Mouse (Mus musculus): ENCODE results near the gene Gm1604a.
"Not testable (repeated sequence)": the region's sequence is repeated elsewhere in the genome, so short reads cannot be mapped to it uniquely, and the experiment has no call there.

The Gm1604a gene

DNA sequence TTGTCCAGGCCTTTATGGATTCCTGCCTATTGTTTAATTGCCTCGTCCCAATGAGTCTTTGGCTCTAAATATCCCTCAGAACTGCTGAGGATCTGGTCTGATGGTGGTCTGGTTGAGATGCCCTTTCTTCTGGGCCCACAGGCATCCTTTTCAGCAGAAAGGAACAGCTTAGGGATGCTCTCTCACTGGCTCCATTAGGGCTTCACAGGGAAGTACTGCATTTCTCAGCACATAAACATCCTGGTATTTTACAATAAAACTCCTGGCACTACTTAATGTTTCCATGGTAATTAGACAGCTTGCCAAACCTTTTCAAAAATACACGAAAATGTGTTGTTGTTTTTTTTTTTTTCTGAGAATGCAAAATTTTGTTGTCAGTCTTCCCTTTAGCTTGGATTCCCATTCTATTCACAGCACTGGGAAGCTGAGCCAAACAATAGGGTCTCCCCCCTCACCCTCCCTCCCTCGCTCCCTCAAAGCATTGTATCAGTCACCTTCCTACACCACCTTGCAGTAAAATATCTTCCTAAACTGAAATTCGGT lies 43.7 kb downstream of the Gm1604a start:
- not testable (repeated sequence) for DNase-seq (ENCODE audit: low read depth, low spot score)

DNA sequence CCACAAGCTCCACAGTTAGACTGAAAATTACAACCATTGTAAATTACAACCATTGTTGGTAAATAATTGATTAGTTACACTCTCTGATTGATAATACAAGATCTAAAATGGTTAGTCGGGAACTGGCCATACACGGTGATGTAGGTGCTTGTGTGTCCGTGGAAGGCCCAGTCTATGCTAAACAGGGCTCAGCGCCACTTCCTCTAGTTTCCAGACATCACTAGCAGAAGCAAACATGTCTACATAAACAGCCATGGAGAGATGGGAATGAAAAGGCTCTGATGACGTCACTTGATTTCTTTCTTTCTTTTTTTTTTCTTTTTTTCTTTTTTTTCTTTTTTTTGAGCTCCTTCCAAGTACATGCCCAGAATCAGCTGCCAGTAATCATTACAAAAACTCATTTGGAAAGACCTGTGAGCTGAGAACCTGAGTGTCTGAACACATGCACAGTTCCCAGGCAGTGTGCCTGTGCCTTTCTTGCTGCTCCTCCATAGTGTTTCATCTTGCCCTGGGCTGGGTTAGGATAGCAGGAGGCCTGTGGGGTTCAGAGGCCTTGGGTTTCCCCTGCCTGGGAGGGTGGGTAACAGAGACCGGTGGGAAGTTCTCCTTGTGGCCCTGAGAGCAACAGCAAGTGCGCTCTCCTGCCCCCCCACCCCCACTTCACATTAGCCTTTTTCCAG lies 44.3 kb downstream of the Gm1604a start:
- DNase-seq (ENCODE audit: low read depth, low spot score), result not testable (repeated sequence)

DNA sequence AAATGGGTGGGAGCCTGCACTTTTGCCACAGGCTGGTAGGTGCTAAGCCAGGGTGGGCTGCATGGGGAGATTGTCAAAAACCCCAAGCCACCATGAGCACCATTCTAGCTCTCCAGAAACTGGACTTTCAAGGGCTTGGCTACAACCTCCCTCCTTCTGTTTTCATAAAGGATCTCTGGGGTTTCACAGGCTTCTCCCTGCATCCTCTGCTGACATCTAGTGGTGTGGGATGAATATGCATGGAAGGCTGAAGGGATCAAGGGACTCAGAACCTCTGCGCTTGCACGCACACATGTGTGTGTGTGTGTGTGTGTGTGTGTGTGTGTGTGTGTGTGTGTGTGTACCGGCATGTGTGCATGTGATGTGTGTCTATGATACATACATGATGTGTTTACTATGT lies 49.1 kb downstream of the Gm1604a start:
- DNase-seq (ENCODE audit: low read depth, low spot score), result not testable (repeated sequence)

DNA sequence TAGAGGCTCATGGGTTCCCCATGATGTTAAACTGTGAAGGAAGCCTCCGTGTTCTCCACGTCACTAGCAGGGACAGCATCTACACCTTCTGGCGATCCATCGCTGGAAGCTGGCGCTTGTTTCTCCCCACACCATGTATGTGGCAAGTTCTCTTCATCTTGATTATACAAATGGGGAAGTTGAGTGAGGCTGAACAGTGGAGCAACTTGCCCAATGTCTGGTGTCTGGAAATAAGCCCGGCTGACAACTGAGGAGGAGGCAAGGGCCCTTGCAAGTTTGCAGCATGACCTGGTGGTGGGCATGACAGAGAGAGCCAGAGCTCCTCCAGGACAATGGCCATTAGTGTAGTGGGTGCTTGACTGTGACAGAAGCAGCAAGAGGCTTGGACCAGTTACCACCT lies 50.2 kb downstream of the Gm1604a start:
- DNase-seq (ENCODE audit: low read depth, low spot score), result not testable (repeated sequence)

DNA sequence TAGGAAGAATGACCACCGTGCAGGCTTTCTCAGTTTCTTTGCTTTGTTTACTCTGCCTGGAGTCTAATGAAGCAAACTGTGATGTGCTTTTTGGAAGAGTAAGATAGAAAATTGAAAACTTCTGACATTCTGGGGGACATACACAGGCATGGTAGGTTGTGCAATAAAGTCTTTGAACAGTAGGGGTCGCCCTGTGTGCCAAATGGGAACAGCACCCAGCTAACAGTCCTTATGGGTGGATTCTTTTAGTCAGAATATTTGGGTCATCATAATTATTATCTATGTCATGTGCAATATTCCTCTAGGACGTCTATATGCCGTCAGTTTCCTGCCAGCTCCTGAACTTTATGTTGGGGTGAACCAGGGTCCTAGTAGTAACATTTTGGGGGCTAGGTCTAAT lies 54.2 kb downstream of the Gm1604a start:
- DNase-seq (ENCODE audit: low read depth, low spot score), result not testable (repeated sequence)

DNA sequence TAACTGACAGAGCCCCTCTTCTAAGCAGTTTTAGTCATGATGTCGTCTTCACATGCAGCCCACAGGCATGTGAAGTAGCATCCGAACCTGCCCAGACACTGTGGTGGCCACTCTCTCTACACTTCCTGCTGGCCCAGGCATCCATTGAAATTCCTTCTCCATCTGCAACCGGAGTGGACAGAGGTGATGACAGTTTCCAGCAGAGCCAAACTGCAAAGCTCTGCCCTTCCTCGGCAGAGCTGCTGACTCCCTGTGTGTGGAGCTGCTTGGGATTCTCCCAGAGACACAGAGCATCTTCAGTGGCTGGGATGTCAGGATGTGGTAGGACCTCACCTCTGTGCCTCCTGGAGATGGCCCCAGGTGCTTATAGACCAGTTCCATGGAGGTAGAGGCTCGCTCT lies 59.2 kb downstream of the Gm1604a start:
- not testable (repeated sequence) for DNase-seq (ENCODE audit: low read depth, low spot score)

DNA sequence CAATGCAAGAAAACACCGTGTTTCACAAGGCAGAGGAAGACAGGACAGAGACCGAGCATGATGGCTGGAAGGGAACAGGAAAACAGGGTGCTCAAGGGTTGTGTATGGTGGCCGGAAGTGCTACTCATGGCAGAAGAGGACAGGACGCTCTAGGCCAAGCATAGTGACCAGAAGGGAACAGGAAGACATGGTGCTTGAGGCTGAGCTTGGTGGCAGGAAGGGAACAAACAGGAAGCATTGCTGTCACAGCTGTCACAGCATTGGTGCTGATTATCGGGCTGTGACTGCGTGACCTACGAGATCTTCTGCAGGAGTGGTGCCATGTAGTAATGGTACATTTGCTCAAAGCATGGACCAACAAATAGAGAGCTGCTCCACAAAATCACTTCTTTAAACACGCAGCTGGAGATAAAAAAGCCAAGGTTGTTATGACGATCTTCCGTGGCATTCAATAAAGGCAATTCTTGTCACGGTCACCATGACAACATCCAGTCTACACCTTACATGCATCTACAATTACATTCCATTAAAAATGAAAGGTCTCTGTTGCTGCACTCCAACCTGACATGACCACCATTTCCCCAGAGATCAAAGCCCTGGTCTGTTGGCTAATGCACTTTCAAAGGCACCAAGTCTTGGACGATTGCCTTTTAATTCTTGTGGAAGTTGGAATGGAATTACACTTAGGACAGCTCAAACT lies 60.3 kb downstream of the Gm1604a start:
- not testable (repeated sequence) for DNase-seq (ENCODE audit: low read depth, low spot score)

DNA sequence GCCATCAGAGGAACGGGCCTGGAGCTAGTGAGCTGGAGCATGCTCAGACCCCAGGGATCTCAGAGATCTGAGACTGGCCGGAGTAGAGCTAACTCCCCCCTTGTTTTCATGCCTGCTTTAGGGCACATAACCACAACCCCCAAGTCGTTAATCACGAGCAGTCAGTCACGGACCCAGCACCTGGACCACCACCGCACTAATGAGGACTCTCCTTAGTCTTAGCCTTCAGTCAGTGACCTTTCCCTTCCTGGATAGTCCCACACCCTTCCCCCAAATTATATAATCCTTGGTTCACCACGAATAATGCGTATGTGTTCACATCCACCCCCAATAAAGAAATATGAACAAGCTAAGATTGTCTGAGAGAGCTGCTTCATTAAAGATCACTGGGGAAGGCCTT lies 61.5 kb downstream of the Gm1604a start:
- DNase-seq (ENCODE audit: low read depth, low spot score), result not testable (repeated sequence)

DNA sequence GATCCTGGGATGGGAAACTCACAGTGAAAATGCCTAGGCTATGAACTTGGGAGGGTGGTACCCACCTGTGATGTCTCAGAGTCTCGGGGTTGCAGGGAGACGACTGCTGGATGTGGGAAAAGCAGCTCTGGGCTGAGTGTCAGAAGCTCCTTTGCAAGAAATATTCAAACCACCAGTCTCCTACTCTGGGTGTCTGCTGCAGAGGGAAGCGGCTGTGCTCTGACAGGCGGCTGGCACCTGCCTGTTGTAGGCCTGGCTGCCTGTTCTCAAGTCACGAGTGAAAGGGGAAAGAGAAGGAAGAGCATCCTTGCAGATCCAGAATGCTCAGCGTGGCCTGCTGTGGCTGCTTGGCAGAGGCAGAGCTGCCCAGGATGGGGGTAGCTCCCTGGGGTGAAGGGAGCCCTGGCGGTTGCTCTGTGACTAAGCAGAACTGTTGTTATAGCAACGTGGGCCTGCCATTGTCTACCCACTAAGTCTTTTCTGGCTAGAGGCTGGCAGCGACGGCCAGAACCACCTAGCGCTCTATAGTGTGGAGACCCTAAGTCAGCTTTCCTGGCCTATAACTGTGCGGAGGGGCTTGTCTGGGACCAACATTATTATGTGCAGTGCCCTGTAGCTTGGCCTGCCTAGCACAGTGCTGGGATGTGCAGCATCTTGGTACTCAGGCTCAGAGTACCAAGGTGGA lies 72.6 kb downstream of the Gm1604a start:
- DNase-seq (ENCODE audit: low read depth, low spot score), result not testable (repeated sequence)

DNA sequence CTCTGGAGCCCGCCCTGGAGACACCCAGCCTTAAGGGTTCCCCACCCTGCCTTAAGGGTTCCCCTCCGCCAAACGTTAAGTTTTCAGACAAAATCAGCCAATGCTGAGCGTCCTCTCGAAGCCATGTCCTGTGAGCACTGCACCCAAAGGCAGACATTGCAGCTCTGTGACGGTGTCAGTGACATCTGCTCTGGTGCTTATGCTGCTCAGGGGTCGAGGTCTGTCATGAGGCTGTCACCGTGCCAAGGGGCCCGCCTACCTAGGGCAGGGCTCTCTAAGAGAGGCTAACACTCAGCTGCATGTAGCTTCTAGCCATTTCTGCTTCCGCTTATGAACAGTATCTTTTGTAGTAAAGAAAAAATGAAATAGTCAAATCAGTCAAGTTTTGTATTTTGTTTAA lies 73.7 kb downstream of the Gm1604a start:
- DNase-seq (ENCODE audit: low read depth, low spot score), result not testable (repeated sequence)

DNA sequence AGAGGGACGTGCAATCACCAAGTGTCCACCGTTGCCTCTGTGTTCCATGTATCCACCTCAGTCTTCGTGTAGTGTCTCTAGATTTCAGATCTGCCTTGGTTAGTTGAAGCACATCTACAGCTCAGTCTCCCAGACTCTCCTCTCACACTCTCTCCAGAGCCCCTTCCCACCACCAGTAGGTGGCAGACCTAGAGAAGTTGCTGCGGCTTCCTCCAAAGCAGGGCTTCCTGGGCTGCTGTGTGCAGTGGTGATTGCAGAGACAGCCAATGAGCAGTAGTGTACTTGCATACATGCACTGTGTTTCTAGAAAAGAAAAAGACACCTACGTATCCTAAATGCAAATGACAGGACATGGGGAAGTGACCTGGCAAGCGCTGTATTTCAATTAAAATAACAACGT lies 77.6 kb downstream of the Gm1604a start:
- DNase-seq (ENCODE audit: low read depth, low spot score), result not testable (repeated sequence)

DNA sequence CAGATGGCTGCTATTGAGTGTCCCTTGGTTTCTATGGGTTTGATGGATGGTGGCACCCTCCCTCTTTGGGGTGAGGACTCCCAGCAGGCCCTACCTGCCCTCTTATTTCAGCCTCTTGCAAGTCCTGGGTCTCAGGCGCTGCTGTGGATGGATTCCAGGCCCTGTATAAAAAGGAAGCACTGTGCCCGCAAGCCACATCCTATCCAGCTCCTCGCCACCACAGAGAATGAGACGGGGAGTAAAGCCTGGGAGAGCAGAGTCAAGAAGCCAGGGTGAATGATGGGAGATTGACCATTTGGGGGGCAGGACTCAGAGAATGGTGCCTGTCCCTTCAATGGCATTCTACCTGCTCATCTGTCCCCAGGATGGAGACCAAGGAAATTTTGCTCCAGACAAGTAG lies 86.3 kb downstream of the Gm1604a start:
- DNase-seq (ENCODE audit: low read depth, low spot score), result not testable (repeated sequence)

DNA sequence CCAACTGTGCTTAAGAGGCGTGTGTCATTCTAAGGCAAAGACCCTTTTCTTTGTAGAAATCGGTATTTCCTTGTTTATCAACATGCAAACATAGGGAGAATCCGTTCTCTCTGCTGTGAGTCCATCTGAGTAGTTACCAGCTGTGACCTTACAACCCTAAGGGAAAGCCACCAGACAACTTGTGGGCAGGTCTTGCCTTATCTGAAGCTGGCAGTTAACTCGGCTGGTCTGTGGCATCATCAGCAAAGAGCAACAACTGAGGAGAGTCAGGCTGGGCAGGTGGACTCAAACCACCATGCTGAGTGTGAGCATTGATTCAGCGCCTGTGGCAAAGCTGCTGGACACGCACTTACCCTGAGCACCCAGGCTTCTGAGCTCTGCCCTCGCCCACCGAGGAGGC lies 90.9 kb downstream of the Gm1604a start:
- DNase-seq (ENCODE audit: low read depth, low spot score), result not testable (repeated sequence)

DNA sequence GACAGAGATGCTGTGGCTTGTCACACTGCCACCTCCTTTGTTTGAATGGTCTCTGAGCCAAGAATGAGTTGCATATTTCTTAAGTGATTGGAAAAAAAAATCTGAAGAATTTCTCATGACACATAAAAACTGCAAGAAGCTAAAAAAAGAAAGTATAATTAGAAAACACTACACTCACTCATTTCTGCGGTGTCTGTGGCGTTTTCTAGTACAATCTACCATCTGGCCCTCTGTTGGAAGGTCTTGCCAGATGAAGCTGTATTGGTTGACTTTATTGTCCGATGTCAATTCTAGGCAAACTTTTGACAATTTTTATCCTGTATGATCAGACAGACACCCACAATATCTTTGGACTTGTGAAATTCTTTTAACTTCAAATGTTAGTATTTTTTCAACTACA lies 95.5 kb downstream of the Gm1604a start:
- DNase-seq (ENCODE audit: low read depth, low spot score), result not testable (repeated sequence)

DNA sequence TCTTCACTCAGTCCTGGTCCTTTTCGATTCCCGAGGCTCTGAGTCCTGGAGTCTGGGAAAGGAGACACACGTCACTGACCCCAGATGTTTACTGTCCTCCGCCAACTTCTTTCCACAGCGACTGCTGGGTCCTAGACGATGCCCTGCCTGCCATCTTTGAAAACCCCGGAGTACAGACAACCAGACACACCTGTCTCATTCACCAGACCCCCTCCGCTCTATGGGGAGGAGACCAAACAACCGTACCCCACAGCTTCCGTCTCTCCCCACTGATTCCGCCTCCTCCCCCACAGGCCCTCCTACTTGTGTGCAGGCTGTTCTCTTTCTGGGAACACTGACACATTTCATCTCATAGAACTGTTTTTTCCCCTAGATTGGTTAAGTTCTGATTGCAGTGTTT lies 97.2 kb downstream of the Gm1604a start:
- DNase-seq (ENCODE audit: low read depth, low spot score), result not testable (repeated sequence)

DNA sequence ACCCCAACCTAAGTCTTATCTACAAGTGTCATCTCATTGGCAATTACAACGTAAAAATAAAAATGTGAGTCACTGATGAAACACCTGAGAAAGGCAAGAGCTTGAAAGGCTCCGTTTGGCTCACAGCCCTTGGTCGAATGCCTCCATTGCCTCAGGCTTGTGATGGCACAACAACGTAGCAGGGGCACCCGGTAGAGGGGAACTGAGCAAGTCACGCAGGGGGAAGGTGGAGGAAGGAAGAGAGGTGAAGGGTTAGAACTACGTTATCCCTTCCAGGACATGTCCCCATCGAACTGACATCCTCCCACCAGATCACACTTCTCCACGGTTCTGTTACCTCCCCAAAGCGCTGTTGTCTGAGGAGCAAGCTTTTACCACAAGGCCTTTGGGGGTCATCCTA lies 101.1 kb downstream of the Gm1604a start:
- not testable (repeated sequence) for DNase-seq (ENCODE audit: low read depth, low spot score)

DNA sequence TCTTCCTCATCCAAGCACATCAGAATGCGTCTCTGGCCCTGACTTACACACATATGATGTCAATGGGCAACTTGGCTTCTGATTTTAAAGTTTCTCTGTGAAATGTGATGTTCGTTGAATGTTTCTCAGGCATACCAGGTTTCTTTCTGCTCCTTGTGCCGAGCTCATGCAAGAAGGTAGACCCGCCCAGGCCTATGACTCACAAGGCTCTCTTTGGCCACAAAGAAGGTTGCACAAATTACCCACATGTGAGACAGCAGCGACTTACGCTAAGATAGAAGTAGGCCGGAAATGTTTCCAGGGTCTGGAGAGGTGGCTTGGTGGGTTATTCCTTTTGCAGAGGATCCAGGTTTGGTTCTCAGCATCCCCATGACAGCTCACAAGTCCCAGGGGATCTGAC lies 108.6 kb downstream of the Gm1604a start:
- not testable (repeated sequence) for DNase-seq (ENCODE audit: low read depth, low spot score)

DNA sequence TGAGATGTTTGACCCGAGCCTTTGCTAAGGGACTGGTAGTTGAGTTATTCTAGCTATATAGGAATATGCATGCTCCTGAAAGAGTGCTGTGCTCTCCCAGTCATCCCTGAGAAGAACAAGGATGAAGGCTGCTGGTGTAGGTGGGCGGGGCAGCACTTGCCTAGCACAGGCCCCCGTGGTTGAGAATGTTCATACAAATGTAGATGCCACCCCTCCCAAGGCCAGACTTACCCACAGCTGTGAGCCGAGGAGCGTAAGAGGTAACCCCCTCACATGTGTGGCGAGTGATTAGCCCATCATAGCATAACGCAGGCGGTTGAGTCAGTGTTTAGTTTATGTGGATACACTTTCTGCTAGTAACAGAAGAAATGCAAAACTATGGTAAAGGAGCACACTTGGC lies 109.9 kb downstream of the Gm1604a start:
- DNase-seq (ENCODE audit: low read depth, low spot score), result not testable (repeated sequence)
